Mouse (Mus musculus) kidney, adult 18-20 months (tissue): ENCODE measurements at regions not wholly inside any gene's neighbourhood (a gene's known extent, or its start where the extent isn't known, plus 50 kb on each side); places are given as distances from the start of the nearest gene placed in this dataset.

Experiments used
- DNase-seq: peaks from one replicate; pipeline ENCODE4 v3.0.0; 2021

GRCm38 (mm10) chr6:66255378-66255777 lies 279.8 kb upstream of the Mad2l1 start:
- no peak for DNase-seq

- DNase-seq: no peak
Measured at GRCm38 (mm10) chr6:66263429-66263828, 271.8 kb upstream of the Mad2l1 start.

- DNase-seq: no peak
Measured at GRCm38 (mm10) chr6:66263918-66264317, 271.3 kb upstream of the Mad2l1 start.

GRCm38 (mm10) chr6:66268427-66268826 lies 266.8 kb upstream of the Mad2l1 start:
- DNase-seq: no peak

- DNase-seq: peak; percentile 11
Measured at GRCm38 (mm10) chr6:66271414-66272206, 263.6 kb upstream of the Mad2l1 start.

- DNase-seq: no peak
Measured at GRCm38 (mm10) chr6:66272216-66272615, 263.0 kb upstream of the Mad2l1 start.

GRCm38 (mm10) chr6:66274737-66275136 lies 260.5 kb upstream of the Mad2l1 start:
- DNase-seq: no peak

GRCm38 (mm10) chr6:66280701-66281100 lies 254.5 kb upstream of the Mad2l1 start:
- no peak for DNase-seq

- no peak for DNase-seq
Measured at GRCm38 (mm10) chr6:66282566-66283115, 252.5 kb upstream of the Mad2l1 start.

- no peak for DNase-seq
Measured at GRCm38 (mm10) chr6:66283521-66283920, 251.7 kb upstream of the Mad2l1 start.

- DNase-seq: no peak
Measured at GRCm38 (mm10) chr6:66287607-66288006, 247.6 kb upstream of the Mad2l1 start.

GRCm38 (mm10) chr6:66289196-66289595 lies 246.0 kb upstream of the Mad2l1 start:
- DNase-seq: no peak

GRCm38 (mm10) chr6:66291576-66291975 lies 243.6 kb upstream of the Mad2l1 start:
- no peak for DNase-seq

GRCm38 (mm10) chr6:66298056-66298455 lies 237.1 kb upstream of the Mad2l1 start:
- DNase-seq: no peak

- DNase-seq: no peak
Measured at GRCm38 (mm10) chr6:66300189-66300588, 235.0 kb upstream of the Mad2l1 start.

- DNase-seq: no peak
Measured at GRCm38 (mm10) chr6:66344848-66345247, 190.3 kb upstream of the Mad2l1 start.

GRCm38 (mm10) chr6:66347356-66347755 lies 187.8 kb upstream of the Mad2l1 start:
- DNase-seq: no peak

GRCm38 (mm10) chr6:66361130-66361529 lies 174.1 kb upstream of the Mad2l1 start:
- no peak for DNase-seq

GRCm38 (mm10) chr6:66367263-66367662 lies 167.9 kb upstream of the Mad2l1 start:
- DNase-seq: no peak

- DNase-seq: no peak
Measured at GRCm38 (mm10) chr6:66381279-66381934, 153.8 kb upstream of the Mad2l1 start.

- DNase-seq: no peak
Measured at GRCm38 (mm10) chr6:66382347-66383010, 152.7 kb upstream of the Mad2l1 start.

GRCm38 (mm10) chr6:66395147-66395546 lies 140.0 kb upstream of the Mad2l1 start:
- DNase-seq: no peak

GRCm38 (mm10) chr6:66397411-66397810 lies 137.8 kb upstream of the Mad2l1 start:
- no peak for DNase-seq

- DNase-seq: no peak
Measured at GRCm38 (mm10) chr6:66398674-66399073, 136.5 kb upstream of the Mad2l1 start.
